Mouse (Mus musculus) heart, embryonic 10.5 days (tissue): ENCODE data around the gene Tmem110. TPM values are rescaled to one million over a fixed set of nuclear protein-coding genes. Genes with fewer than 3 reads are reported as not detected.

Source experiments
- DNase-seq: peaks from one replicate; pipeline ENCODE4 v3.0.0-alpha.2; 2017; ENCODE audit warnings: low spot score
- H3K27ac ChIP-seq: fragments of 300-500 bp; sonication (generic); 2 replicates; pipeline ENCODE4 v1.5.1; 2016; ENCODE audit warnings: mild to moderate bottlenecking
- H3K27me3 ChIP-seq: fragments of 300-500 bp; sonication (generic); 2 replicates; pipeline ENCODE4 v1.6.1; 2016; ENCODE audit warnings: mild to moderate bottlenecking; ENCODE audit not compliant: poor library complexity, insufficient read depth, severe bottlenecking
- H3K36me3 ChIP-seq: fragments of 300-500 bp; sonication (generic); 2 replicates; pipeline ENCODE4 v1.6.1; 2016; ENCODE audit warnings: mild to moderate bottlenecking, moderate library complexity
- H3K4me1 ChIP-seq: fragments of 300-500 bp; sonication (generic); 2 replicates; pipeline ENCODE4 v1.6.1; 2016; ENCODE audit warnings: mild to moderate bottlenecking
- H3K4me3 ChIP-seq: fragments of 300-500 bp; sonication (generic); 2 replicates; pipeline ENCODE4 v1.5.1; 2016; ENCODE audit warnings: mild to moderate bottlenecking, moderate library complexity
- H3K9me3 ChIP-seq: fragments of 300-500 bp; sonication (generic); 2 replicates; pipeline ENCODE4 v1.6.1; 2016; ENCODE audit warnings: mild to moderate bottlenecking, moderate library complexity
- WGBS: fragments of 180-500 bp; shearing (Covaris S2); methylation state at CpG from one replicate; pipeline ENCODE4 v1.1.7; 2016; 5-methylcytosine and 5-hydroxymethylcytosine counted together
- polyA plus RNA-seq: library from polyadenylated mRNA; unstranded; fragments of >200 nt; fragmentation: Nextera tagmentation; extraction: Ambion mirVana; gene quantifications from 2 replicates; pipeline ENCODE4 v1.2.1, GENCODE M21; 2016

The Tmem110 gene
- polyA plus RNA-seq, 1 experiment from 2014 or later = 25.1 TPM

DNA sequence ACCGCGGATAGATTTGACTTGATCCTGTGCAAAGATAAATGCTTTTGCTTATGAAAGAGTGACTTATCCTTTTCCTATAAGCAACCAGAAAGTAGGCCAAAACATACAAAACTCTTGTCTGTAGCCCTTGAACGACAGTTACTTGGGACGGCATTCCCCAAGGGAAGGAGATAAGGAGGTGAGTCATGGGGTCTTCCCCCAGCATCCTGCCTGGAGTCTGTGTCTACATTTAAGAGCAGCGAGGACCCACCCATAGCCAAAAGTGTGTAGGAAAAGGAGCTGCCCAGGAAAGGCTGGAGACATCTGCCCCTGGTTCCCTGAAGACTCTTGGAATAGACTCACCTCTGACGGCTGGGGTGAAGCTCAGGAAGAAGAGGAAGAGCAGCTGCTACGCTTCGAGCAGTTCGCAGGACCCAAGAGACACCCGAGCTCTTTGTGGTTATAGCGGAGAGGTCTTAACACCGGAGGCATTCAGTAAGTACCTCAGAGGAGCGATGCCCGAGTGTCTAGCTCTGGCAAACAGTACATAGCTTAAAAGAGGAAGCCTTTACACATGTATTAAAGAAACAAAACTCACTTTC is 12.1 kb downstream of the Tmem110 start:
- no peak overlapping the region for H3K4me3 ChIP-seq
- peaks cover 17% of the 10 kb centered on the region for H3K4me1 ChIP-seq
- H3K27me3 ChIP-seq = no peaks in the 10 kb centered on the region
- WGBS = 69% methylated on average over 14 of the region's 14 CpGs
- H3K27ac ChIP-seq = no peak overlapping the region
- H3K36me3 ChIP-seq = peaks cover 13% of the 10 kb centered on the region; the same call in 1 of the 2 replicates
- DNase-seq = no peak
- H3K9me3 ChIP-seq = no peaks in the 10 kb centered on the region

DNA sequence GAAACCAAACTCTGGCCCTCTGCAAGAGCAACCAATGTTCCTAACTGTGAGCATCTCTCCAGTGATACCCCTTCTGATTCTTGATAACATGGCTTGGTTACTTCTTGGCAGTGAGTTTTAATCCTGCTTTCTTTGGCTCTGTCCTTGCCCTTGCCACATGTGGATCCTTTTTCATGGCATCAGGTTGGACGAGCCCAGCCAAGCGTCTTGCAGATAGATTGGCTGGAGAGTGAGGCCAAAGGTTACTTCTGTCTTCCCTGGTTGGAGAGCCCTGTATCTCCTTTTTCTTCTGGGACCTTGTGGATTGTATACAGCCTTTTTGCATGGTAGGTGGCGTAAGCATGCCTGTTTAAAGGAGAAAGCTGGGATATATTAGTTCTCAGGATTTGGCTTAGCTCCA is 18.3 kb downstream of the Tmem110 start:
- Histone ChIP-seq H3K4me1 (no peaks in the 10 kb centered on the region), H3K36me3 (peaks cover 17% of the 10 kb centered on the region; the same call in 1 of the 2 replicates), H3K4me3 (no peak overlapping the region), H3K27ac (no peak overlapping the region), H3K9me3 (no peaks in the 10 kb centered on the region), H3K27me3 (no peaks in the 10 kb centered on the region)
- DNase-seq = no peak
- 76% methylated on average over 3 of the region's 3 CpGs for WGBS

DNA sequence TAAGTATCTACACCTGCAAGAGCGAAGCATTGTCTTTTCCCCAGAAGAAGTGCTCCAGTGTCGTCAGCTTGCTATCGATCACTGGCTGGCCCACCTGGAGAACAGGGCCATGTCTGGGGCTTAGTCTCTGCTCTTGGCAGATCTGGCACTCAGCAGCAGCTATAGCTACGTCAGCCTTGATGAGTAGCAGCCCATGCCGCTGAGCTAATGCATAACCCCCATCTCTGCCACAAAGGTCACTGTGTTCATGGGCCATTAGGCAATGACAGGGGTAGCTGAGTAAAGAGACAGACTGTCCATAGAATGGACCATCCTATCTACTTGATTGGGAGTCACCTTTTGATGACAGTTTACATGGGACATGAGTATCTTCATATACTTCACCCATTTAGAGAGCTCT is 25.1 kb downstream of the Tmem110 start:
- no peak overlapping the region for H3K4me3 ChIP-seq
- DNase-seq = no peak
- H3K27me3 ChIP-seq = no peaks in the 10 kb centered on the region
- H3K9me3 ChIP-seq = no peaks in the 10 kb centered on the region
- H3K27ac ChIP-seq = no peak overlapping the region
- H3K36me3 ChIP-seq = peaks cover 3% of the 10 kb centered on the region; the same call in 1 of the 2 replicates
- 86% methylated on average over 5 of the region's 5 CpGs for whole genome bisulfite sequencing
- peaks cover 7% of the 10 kb centered on the region; the same call in 1 of the 2 replicates for H3K4me1 ChIP-seq

DNA sequence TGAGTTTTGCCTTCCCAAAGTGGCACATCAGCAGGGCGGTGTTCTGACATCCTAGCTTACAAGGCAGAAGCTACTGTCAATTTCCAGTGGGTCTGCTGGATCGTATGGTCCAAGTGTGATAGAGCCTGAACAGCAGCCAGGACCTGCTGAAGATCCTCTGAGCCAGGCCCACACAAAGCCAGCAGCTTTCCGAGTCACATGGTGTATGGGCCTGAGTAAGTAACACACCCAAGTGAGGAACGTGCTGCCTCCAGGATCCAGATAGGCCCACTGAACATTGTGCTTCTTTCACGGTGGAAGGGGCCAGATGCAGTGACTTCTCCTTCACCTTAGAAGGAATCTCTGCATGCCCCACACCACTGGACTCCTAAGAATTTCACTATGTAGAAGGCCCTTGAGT is 26.9 kb downstream of the Tmem110 start:
- no peaks in the 10 kb centered on the region for H3K36me3 ChIP-seq
- no peak for DNase-seq
- peaks cover 11% of the 10 kb centered on the region for H3K4me1 ChIP-seq
- 81% methylated on average over 5 of the region's 5 CpGs for WGBS
- no peaks in the 10 kb centered on the region for H3K27me3 ChIP-seq
- no peak overlapping the region for H3K27ac ChIP-seq
- no peaks in the 10 kb centered on the region for H3K9me3 ChIP-seq
- H3K4me3 ChIP-seq = no peak overlapping the region

DNA sequence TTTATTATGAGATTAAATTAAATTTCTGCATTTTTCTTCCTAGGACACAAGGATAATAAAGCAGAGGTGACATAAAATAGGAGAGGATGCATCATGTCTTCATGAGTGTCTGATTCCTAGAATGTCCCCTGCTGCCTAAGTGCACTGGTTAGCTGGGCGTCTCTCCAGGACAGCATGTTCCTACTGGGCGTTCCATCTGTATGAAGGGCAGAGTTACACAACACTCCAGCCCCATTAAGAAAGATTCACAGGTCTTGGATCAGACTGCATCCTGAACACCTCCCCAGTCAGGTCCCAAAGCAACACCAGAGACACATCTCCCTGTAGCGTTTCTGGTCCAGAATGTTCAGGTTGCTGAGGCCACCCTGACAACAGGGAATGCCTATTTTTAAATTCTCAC is 29.9 kb downstream of the Tmem110 start:
- no peaks in the 10 kb centered on the region for H3K36me3 ChIP-seq
- H3K4me1 ChIP-seq = peaks cover 11% of the 10 kb centered on the region
- no peak overlapping the region for H3K27ac ChIP-seq
- no peaks in the 10 kb centered on the region for H3K27me3 ChIP-seq
- WGBS = 90% methylated on average over 3 of the region's 3 CpGs
- no peaks in the 10 kb centered on the region for H3K9me3 ChIP-seq
- no peak overlapping the region for H3K4me3 ChIP-seq
- DNase-seq = no peak

DNA sequence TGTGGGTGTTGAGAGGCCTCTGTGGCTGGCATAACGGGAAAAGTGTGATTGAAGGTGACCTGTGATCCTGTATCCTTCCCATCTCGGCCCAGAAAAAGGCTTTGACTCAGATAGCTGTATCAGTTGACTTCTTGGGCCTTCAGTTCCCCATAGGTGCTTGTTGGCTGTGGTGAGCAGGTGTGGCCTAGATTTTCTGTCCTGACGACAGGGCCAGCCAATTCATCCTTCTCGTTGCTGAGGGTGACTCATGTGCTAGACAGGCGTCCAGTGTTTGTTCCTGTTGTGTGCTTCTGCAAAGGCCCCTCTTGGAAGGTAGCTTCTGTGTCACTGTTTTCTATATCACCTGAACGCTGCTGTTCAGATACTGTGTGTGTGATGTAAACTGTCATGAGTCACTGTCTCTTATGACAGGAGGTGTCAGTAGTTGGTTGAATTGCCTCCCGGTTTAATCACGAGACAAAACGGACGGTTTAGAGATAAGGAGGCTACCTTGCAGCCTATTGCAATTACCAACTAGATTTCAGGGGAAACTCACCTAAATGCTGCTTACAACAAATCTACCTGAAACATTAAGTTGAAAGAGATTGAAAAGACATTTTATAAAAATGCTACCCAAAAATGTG is 31.6 kb downstream of the Tmem110 start:
- H3K27ac ChIP-seq = no peak overlapping the region

DNA sequence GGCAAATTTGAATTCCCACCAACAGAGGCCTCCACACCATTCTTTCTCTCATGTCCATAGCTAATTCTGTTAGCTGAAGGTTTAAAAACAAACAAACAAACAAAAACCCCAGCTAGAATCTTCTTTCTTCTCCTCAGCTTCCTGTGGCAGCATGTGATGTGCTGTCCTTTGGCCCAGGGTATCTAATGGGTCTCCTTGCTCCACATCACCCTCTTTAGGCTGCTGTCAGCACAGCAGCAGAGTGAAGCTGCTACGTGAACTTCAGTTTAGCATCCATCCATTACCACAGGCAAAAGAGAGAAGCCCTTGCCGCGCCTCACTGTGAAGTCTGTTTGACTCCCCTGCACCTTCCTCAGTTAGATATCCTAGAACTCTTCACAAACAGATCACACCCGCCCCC is 32.6 kb downstream of the Tmem110 start:
- H3K27me3 ChIP-seq = no peaks in the 10 kb centered on the region
- no peak overlapping the region for H3K27ac ChIP-seq
- H3K9me3 ChIP-seq = no peaks in the 10 kb centered on the region
- no peak overlapping the region for H3K4me3 ChIP-seq
- H3K4me1 ChIP-seq = peaks cover 13% of the 10 kb centered on the region
- no peak for DNase-seq
- no peaks in the 10 kb centered on the region for H3K36me3 ChIP-seq
- WGBS = 79% methylated on average over 4 of the region's 4 CpGs

More for the DNA sequence above, 31.6 kb downstream of the Tmem110 start:
- Histone ChIP-seq H3K4me1 (peaks cover 18% of the 10 kb centered on the region), H3K4me3 (no peak overlapping the region), H3K36me3 (no peaks in the 10 kb centered on the region), H3K27me3 (no peaks in the 10 kb centered on the region), H3K9me3 (no peaks in the 10 kb centered on the region)
- no peak for DNase-seq
- WGBS = 68% methylated on average over 10 of the region's 10 CpGs

DNA sequence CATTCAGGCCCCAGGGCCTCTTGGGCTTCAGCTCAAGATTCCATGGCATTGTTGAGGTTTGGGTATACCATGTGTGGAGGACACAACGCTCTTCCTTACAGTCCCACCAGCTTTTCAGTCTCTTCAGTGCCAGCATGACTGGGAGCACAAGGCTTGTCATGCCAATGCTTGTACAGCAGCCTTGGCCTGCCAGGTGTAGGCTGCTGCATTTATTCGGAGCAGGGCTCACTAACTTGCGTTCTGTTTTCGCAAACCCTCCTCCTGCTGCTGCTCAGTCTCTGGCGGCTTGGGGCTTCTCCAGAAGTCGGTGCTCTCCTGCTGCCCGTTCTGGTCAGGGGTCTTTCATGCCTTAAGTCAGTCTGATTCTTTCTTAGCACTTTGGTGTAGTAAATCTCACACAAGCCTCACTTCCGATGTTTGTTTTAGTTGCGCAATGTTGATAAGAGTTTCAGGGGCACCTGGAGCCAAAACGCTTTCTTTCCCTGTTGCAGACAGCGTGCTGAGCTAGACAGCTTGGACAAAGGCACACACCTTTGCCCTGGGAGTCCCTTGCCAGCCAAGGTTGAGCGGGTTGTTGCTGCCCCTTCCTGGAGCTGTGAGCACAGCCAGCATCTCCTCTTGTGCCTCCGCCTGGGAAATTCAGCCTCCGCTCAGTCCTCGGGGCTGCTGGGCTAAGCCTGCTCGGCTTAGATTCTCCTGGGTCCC is 36.2 kb downstream of the Tmem110 start:
- DNase-seq = no peak
- Histone ChIP-seq H3K4me1 (peaks cover 13% of the 10 kb centered on the region), H3K27me3 (no peaks in the 10 kb centered on the region), H3K36me3 (0 out of 2 replicates have a peak, but pooled peaks cover 2% of the 10 kb centered on the region), H3K4me3 (no peak overlapping the region), H3K9me3 (no peaks in the 10 kb centered on the region), H3K27ac (no peak overlapping the region; the same call in 1 of the 2 replicates)
- WGBS = 61% methylated on average over 16 of the region's 16 CpGs

DNA sequence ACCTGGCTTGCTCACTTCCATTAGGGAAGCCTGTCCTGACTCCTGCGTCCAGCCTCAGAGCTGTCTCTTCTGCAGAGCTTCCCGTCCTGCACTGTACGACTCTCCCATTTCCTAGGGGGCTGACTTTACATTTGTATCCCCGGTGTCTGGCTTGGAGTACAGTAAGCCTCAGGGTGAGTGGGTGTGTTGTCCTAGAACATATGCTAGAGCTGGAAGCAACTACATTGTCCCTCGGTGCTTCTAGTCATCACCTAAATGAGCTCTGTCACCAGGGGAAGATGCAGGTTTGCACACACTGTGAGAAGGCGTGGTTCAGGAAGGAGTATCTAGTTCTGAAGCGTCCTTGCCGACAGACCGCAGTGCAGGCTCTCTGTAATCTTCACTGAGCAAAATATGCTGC is 37.0 kb downstream of the Tmem110 start:
- Histone ChIP-seq H3K4me1 (peaks cover 9% of the 10 kb centered on the region), H3K9me3 (no peaks in the 10 kb centered on the region), H3K27ac (no peak overlapping the region), H3K36me3 (0 out of 2 replicates have a peak, but pooled peaks cover 3% of the 10 kb centered on the region), H3K4me3 (no peak overlapping the region), H3K27me3 (no peaks in the 10 kb centered on the region)
- 83% methylated on average over 9 of the region's 9 CpGs for WGBS
- no peak for DNase-seq

DNA sequence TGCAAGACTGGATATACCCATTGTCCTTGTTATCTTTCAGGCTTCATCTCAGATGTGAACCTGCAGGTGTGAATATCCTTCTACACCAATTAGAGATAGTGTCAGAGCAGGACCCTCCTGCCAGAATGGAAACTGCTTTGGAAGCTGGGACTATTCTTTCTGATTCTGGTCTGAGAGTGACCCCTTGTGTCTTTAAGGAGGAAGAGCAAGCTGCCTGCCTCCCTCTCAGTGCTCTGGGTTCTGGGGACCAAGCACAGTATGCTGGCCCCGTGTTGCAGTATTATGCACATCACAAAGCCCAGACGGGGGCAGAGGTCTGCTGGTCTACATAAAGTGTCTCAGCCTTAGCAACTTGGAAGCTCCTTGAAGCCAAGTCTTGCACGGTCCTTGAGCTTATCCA is 39.9 kb downstream of the Tmem110 start:
- no peak overlapping the region for H3K4me3 ChIP-seq
- no peaks in the 10 kb centered on the region for H3K27me3 ChIP-seq
- peaks cover 24% of the 10 kb centered on the region for H3K4me1 ChIP-seq
- H3K9me3 ChIP-seq = no peaks in the 10 kb centered on the region
- DNase-seq = no peak
- no peak overlapping the region for H3K27ac ChIP-seq
- WGBS = 70% methylated on average over 3 of the region's 3 CpGs
- 0 out of 2 replicates have a peak, but pooled peaks cover 3% of the 10 kb centered on the region for H3K36me3 ChIP-seq

DNA sequence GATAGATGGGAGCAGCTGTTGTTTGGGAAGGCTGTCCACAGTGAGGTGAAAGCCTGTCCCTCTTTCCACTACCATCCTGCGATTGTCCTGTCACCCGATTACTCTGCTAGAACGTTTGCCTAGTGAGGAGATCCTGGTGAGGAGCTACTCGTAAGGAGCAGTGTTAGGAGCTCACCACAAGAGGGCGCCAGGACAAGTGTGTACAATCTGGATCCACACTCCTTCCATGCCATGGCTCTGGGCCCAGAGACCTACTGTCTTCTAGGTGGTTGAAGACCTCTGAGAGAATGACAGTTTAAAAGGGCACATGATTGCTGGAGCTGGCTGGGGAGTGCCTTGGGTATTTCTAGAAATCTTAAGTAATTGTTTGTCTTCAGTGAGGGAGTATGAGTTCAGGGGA is 41.7 kb downstream of the Tmem110 start:
- Histone ChIP-seq H3K4me1 (peaks cover 27% of the 10 kb centered on the region), H3K27ac (no peak overlapping the region), H3K27me3 (no peaks in the 10 kb centered on the region), H3K4me3 (no peak overlapping the region), H3K36me3 (peaks cover 7% of the 10 kb centered on the region; the same call in 1 of the 2 replicates), H3K9me3 (no peaks in the 10 kb centered on the region)
- no peak for DNase-seq
- WGBS = 31% methylated on average over 5 of the region's 5 CpGs

DNA sequence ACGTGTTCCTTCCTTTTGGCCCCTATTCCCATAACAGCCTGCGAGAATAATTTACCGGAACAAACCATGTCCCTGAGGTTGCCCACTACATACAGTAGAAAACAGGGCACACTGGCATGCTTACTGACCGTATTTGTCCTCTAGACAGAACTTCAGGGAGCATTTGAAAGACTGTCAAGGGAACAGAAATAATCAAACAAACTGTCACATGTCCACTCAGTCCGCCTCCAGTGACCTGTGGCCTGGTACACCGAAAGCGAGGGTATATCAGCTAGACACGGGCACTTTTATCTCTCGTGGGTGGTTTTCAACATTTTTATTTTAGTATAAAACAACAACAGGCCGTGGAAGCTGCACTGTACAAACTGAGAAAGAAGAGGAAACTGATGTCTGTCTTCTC is 43.4 kb downstream of the Tmem110 start:
- H3K36me3 ChIP-seq = peaks cover 11% of the 10 kb centered on the region
- H3K27ac ChIP-seq = peak overlapping the region; percentile 85; the same call in 1 of the 2 replicates
- 82% methylated on average over 10 of the region's 10 CpGs for WGBS
- H3K4me1 ChIP-seq = peaks cover 36% of the 10 kb centered on the region
- no peak overlapping the region for H3K4me3 ChIP-seq
- no peaks in the 10 kb centered on the region for H3K9me3 ChIP-seq
- H3K27me3 ChIP-seq = no peaks in the 10 kb centered on the region
- DNase-seq = no peak

DNA sequence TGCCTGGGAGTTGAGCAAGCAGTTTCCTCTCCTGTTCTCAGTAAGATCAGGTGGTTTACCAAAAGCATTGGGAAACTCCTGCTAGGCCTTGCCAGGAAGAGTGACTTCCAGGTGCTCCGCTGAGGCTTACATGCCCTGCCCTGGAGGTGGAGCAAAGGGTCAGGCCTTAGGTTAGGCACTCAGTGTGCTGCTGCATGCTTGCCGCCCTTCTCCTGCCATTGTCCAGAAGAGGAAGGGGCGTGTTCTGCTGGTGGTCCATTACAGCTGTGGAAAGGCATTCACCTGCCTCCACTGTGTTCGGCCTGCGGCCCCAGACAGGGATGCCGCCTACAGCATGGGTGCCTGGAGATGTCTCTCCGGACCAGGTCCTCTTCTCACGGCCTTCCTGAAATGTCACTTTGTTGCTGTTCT is 44.0 kb downstream of the Tmem110 start:
- peaks cover 16% of the 10 kb centered on the region for H3K36me3 ChIP-seq
- peaks cover 42% of the 10 kb centered on the region for H3K4me1 ChIP-seq
- H3K9me3 ChIP-seq = no peaks in the 10 kb centered on the region
- H3K27ac ChIP-seq = peak overlapping the region; percentile 85
- H3K4me3 ChIP-seq = no peak overlapping the region
- WGBS = 66% methylated on average over 8 of the region's 8 CpGs
- no peaks in the 10 kb centered on the region for H3K27me3 ChIP-seq
- DNase-seq = no peak
